Mouse (Mus musculus): Measurements from ENCODE around the gene Khdrbs2. TPM values are rescaled to one million over a fixed set of nuclear protein-coding genes. Genes with fewer than 3 reads are reported as not detected.
A peak's percentile ranks its signal among the peaks of the same experiment; 100 is the strongest.

The Khdrbs2 gene
- not detected for total RNA-seq (2021)
- long read RNA-seq, experiment 1: 0 reads
- long read RNA-seq, experiment 2: 0 reads

GRCm38 (mm10) chr1:32172506-32173239, at the start of gene Khdrbs2:
Gene Khdrbs2, plus strand, starts transcription at chr1:32172714.
- Histone ChIP-seq H3K27ac (no peak within 1 kb of the TSS), H3K4me3 (peak within 1 kb of the TSS; percentile 56)
- intact Hi-C loops (cut with DNase I): no loop called here
- no peak for TF ChIP-seq CTCF (IDR thresholded peaks at IDR 0.05)
- DNase-seq: peak; percentile 61

- no peak for DNase-seq
- TF ChIP-seq CTCF (IDR thresholded peaks at IDR 0.05): peak; percentile 13; the same call in 1 of the 2 replicates
- intact Hi-C loops (cut with DNase I): no loop called here
Measured at GRCm38 (mm10) chr1:32174566-32174965, 2.1 kb downstream of the Khdrbs2 start.

GRCm38 (mm10) chr1:32199664-32200260, 27.2 kb downstream of the Khdrbs2 start:
- no peak for DNase-seq
- Histone ChIP-seq H3K27ac (no peak overlapping the region), H3K4me3 (no peak overlapping the region)
- no peak for TF ChIP-seq CTCF (IDR thresholded peaks at IDR 0.05)
- intact Hi-C loops (cut with DNase I): no loop called here

More at GRCm38 (mm10) chr1:32174566-32174965, 2.1 kb downstream of the Khdrbs2 start:
- no peak overlapping the region for H3K4me3 ChIP-seq
- H3K27ac ChIP-seq: no peak overlapping the region

- intact Hi-C loops (cut with DNase I): no loop called here
- no peak for TF ChIP-seq CTCF (IDR thresholded peaks at IDR 0.05)
- no peak overlapping the region for H3K27ac ChIP-seq
- H3K4me3 ChIP-seq: no peak overlapping the region
- DNase-seq: no peak
Measured at GRCm38 (mm10) chr1:32248443-32248842, 75.9 kb downstream of the Khdrbs2 start.

- no peak for TF ChIP-seq CTCF (IDR thresholded peaks at IDR 0.05)
- H3K4me3 ChIP-seq: no peak overlapping the region
- H3K27ac ChIP-seq: no peak overlapping the region
- intact Hi-C loops (cut with DNase I): no loop called here
- no peak for DNase-seq
Measured at GRCm38 (mm10) chr1:32249602-32250001, 77.1 kb downstream of the Khdrbs2 start.

- no peak for DNase-seq
- no peak overlapping the region for H3K27ac ChIP-seq
- intact Hi-C loops (cut with DNase I): no loop called here
- TF ChIP-seq CTCF (IDR thresholded peaks at IDR 0.05): no peak
- no peak overlapping the region for H3K4me3 ChIP-seq
Measured at GRCm38 (mm10) chr1:32250337-32250736, 77.8 kb downstream of the Khdrbs2 start.

- no peak for TF ChIP-seq CTCF (IDR thresholded peaks at IDR 0.05)
- no peak for DNase-seq
- Histone ChIP-seq H3K4me3 (no peak overlapping the region), H3K27ac (no peak overlapping the region)
- intact Hi-C loops (cut with DNase I): no loop called here
Measured at GRCm38 (mm10) chr1:32258942-32259341, 86.4 kb downstream of the Khdrbs2 start.

- Histone ChIP-seq H3K4me3 (no peak overlapping the region), H3K27ac (no peak overlapping the region)
- no peak for DNase-seq
- intact Hi-C loops (cut with DNase I): no loop called here
- TF ChIP-seq CTCF (IDR thresholded peaks at IDR 0.05): no peak
Measured at GRCm38 (mm10) chr1:32270519-32270918, 98.0 kb downstream of the Khdrbs2 start.

- Histone ChIP-seq H3K27ac (no peak overlapping the region), H3K4me3 (no peak overlapping the region)
- intact Hi-C loops (cut with DNase I): no loop called here
- no peak for DNase-seq
- TF ChIP-seq CTCF (IDR thresholded peaks at IDR 0.05): no peak
Measured at GRCm38 (mm10) chr1:32294702-32295101, 122.2 kb downstream of the Khdrbs2 start.

- intact Hi-C loops (cut with DNase I): no loop called here
- Histone ChIP-seq H3K4me3 (no peak overlapping the region), H3K27ac (no peak overlapping the region)
- no peak for DNase-seq
- no peak for TF ChIP-seq CTCF (IDR thresholded peaks at IDR 0.05)
Measured at GRCm38 (mm10) chr1:32301391-32301790, 128.9 kb downstream of the Khdrbs2 start.

GRCm38 (mm10) chr1:32309074-32309473, 136.6 kb downstream of the Khdrbs2 start:
- TF ChIP-seq CTCF (IDR thresholded peaks at IDR 0.05): no peak
- intact Hi-C loops (cut with DNase I): no loop called here
- Histone ChIP-seq H3K4me3 (no peak overlapping the region), H3K27ac (no peak overlapping the region)
- DNase-seq: no peak

GRCm38 (mm10) chr1:32309637-32310036, 137.1 kb downstream of the Khdrbs2 start:
- Histone ChIP-seq H3K4me3 (no peak overlapping the region), H3K27ac (no peak overlapping the region)
- intact Hi-C loops (cut with DNase I): no loop called here
- no peak for TF ChIP-seq CTCF (IDR thresholded peaks at IDR 0.05)
- DNase-seq: no peak

- DNase-seq: no peak
- TF ChIP-seq CTCF (IDR thresholded peaks at IDR 0.05): no peak
- no peak overlapping the region for H3K27ac ChIP-seq
- no peak overlapping the region for H3K4me3 ChIP-seq
- intact Hi-C loops (cut with DNase I): no loop called here
Measured at GRCm38 (mm10) chr1:32339108-32339507, 166.6 kb downstream of the Khdrbs2 start.

GRCm38 (mm10) chr1:32347538-32347937, 175.0 kb downstream of the Khdrbs2 start:
- H3K4me3 ChIP-seq: no peak overlapping the region
- TF ChIP-seq CTCF (IDR thresholded peaks at IDR 0.05): no peak
- DNase-seq: no peak
- intact Hi-C loops (cut with DNase I): no loop called here
- no peak overlapping the region for H3K27ac ChIP-seq

All from gastrocnemius, adult 2 months (tissue).